Mouse (Mus musculus) splenic B cell, adult 2 months (primary cell): Measurements from ENCODE around the gene Agap2.
"Not testable (repeated sequence)": the region's sequence is repeated elsewhere in the genome, so short reads cannot be mapped to it uniquely, and the experiment has no call there.

ENCODE experiments used
- DNase-seq: peaks from one replicate; pipeline ENCODE4 v3.0.0-alpha.2; 2011; ENCODE audit warnings: low read depth, low spot score
- H3K27me3 ChIP-seq: 2 replicates; pipeline ENCODE4 v1.6.1; 2012; ENCODE audit warnings: mild to moderate bottlenecking, low read length, moderate library complexity, mixed read lengths; ENCODE audit not compliant: control insufficient read depth, poor library complexity, insufficient read depth, severe bottlenecking
- H3K36me3 ChIP-seq: 2 replicates; pipeline ENCODE4 v1.6.1; 2012; ENCODE audit warnings: mild to moderate bottlenecking, low read length, moderate library complexity, mixed read lengths; ENCODE audit not compliant: control insufficient read depth, poor library complexity, insufficient read depth, severe bottlenecking

The Agap2 gene

GRCm38 (mm10) chr10:127063913-127064870 lies 10.9 kb upstream of the Agap2 start:
- H3K36me3 ChIP-seq, result peaks cover 5% of the 10 kb centered on the region
- peak; percentile 34 for DNase-seq
- H3K27me3 ChIP-seq, result no peaks in the 10 kb centered on the region

GRCm38 (mm10) chr10:127065981-127066380 lies 9.1 kb upstream of the Agap2 start:
- no peak for DNase-seq
- Histone ChIP-seq H3K27me3 (no peaks in the 10 kb centered on the region), H3K36me3 (peaks cover 5% of the 10 kb centered on the region)

- peaks cover 5% of the 10 kb centered on the region for H3K36me3 ChIP-seq
- no peak for DNase-seq
- no peaks in the 10 kb centered on the region for H3K27me3 ChIP-seq
Measured at GRCm38 (mm10) chr10:127066519-127067018, 8.5 kb upstream of the Agap2 start.

- DNase-seq, result no peak
- peaks cover 5% of the 10 kb centered on the region for H3K36me3 ChIP-seq
- no peaks in the 10 kb centered on the region for H3K27me3 ChIP-seq
Measured at GRCm38 (mm10) chr10:127068360-127069038, 6.6 kb upstream of the Agap2 start.

GRCm38 (mm10) chr10:127069281-127070189 lies 5.5 kb upstream of the Agap2 start:
- DNase-seq, result no peak
- peaks cover 5% of the 10 kb centered on the region for H3K36me3 ChIP-seq
- H3K27me3 ChIP-seq, result no peaks in the 10 kb centered on the region

- Histone ChIP-seq H3K27me3 (no peaks in the 10 kb centered on the region), H3K36me3 (peaks cover 5% of the 10 kb centered on the region)
- peak; percentile 82 for DNase-seq
Measured at GRCm38 (mm10) chr10:127070190-127071121, 4.6 kb upstream of the Agap2 start, which contains the start of gene Tspan31. TSS of gene Tspan31 (minus strand) at chr10:127070264.

GRCm38 (mm10) chr10:127071203-127071602 lies 3.9 kb upstream of the Agap2 start:
- Histone ChIP-seq H3K36me3 (0 out of 2 replicates have a peak, but pooled peaks cover 5% of the 10 kb centered on the region), H3K27me3 (no peaks in the 10 kb centered on the region)
- no peak for DNase-seq

- DNase-seq, H3K27me3 ChIP-seq, H3K36me3 ChIP-seq: not testable (repeated sequence)
Measured at GRCm38 (mm10) chr10:127072270-127072669, 2.8 kb upstream of the Agap2 start.

GRCm38 (mm10) chr10:127072969-127073368 lies 2.1 kb upstream of the Agap2 start:
- H3K36me3 ChIP-seq, DNase-seq, H3K27me3 ChIP-seq: not testable (repeated sequence)

GRCm38 (mm10) chr10:127073981-127074380 lies 1.1 kb upstream of the Agap2 start:
- Histone ChIP-seq H3K27me3 (no peaks in the 10 kb centered on the region), H3K36me3 (peaks cover 4% of the 10 kb centered on the region; the same call in 1 of the 2 replicates)
- DNase-seq, result no peak

GRCm38 (mm10) chr10:127075651-127076050 lies 567 bp downstream of the Agap2 start:
- DNase-seq, result peak; percentile 16
- peaks cover 11% of the 10 kb centered on the region; the same call in 1 of the 2 replicates for H3K36me3 ChIP-seq
- no peaks in the 10 kb centered on the region for H3K27me3 ChIP-seq

GRCm38 (mm10) chr10:127076082-127076481 lies 998 bp downstream of the Agap2 start:
- H3K36me3 ChIP-seq, result peaks cover 11% of the 10 kb centered on the region; the same call in 1 of the 2 replicates
- peak; percentile 83 for DNase-seq
- H3K27me3 ChIP-seq, result no peaks in the 10 kb centered on the region

GRCm38 (mm10) chr10:127077515-127077914 lies 2.4 kb downstream of the Agap2 start:
- DNase-seq, result no peak
- H3K36me3 ChIP-seq, result peaks cover 11% of the 10 kb centered on the region
- H3K27me3 ChIP-seq, result no peaks in the 10 kb centered on the region
